Mouse (Mus musculus) liver, adult 2 months (tissue): ENCODE data around the gene Spata13.

Source experiments
- CTCF ChIP-seq: fragments of 200-500 bp; IDR thresholded peaks from 2 replicates; pipeline ENCODE4 v1.5.1; 2011; ENCODE audit warnings: low read depth, low read length, control low read depth
- POLR2A ChIP-seq: fragments of 200-500 bp; IDR thresholded peaks from 2 replicates; pipeline ENCODE4 v1.6.1; 2011; ENCODE audit warnings: low read length, control low read depth; ENCODE audit not compliant: insufficient read depth; ENCODE audit errors: extremely low read depth

DNA sequence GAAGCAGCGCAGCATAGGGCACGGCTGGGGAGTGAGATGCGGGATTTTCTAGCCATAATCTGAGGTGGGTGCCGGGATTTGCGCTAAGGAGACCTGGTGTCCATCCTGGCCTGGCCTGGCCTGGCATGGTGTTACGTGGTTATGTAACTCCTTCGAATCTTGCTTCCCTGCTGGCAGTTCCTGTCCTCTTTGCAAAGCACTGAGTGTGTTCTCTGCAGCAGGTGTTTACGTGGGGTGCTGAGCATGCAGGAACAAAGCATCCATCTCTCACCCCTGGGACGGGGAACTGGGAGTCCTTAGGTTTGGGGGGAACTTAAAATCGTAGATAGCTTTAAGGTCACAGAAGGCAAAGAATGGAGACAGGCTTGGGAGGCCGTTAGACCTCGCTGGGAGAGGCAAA is 105.8 kb downstream of the Spata13 start:
- TF ChIP-seq CTCF (no peak), POLR2A (no peak)
